ENCODE assay signal across 8 mouse cellular contexts in the genomic region with DNA sequence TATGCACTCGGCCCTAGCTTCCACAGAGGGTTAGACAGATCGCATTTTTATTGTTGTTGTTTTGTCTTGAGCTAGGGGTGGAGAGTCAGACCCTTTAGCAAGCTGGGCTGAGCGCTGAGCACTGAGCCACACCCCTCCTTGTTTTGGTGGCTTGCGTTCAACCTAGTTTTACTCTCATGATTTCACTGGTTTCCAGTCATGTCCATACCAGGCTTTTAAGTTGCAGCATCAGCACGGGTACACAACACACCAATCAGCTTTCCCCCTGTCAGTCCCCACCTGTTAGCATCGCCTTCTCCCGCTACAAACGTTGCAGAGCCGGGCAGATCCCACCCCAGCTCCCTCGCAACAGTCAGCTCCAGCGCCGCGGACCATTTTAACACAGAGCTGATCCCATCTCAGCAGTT. TPM values are rescaled to one million over a fixed set of nuclear protein-coding genes. Genes with fewer than 3 reads are reported as not detected.
DNase-seq lines count a peak whose midpoint lies in the region; ATAC-seq lines count a peak whose summit lies in the region.
"Had no signal": no experiment of that assay in that cellular context is flagged by ENCODE, and none has a peak within 500 bp of the region (broad histone marks: within the 10 kb centered on the region; RNA-seq: fewer than 3 reads in every experiment).

No protein-coding gene starts in this region.

- 0% methylated on average over 13 of the region's 13 CpGs for WGBS in neural tube, embryonic 11.5 days
- WGBS in embryonic facial prominence, embryonic 15.5 days: under 1% methylated on average over 13 of the region's 13 CpGs
- WGBS in limb, embryonic 15.5 days: under 1% methylated on average over 13 of the region's 13 CpGs
- WGBS in stomach, embryonic 14.5 days: under 1% methylated on average over 13 of the region's 13 CpGs

- ATAC-seq in neural tube, embryonic 11.5 days (ENCODE audit: insufficient read depth, low FRiP score, low TSS enrichment): no peak; the same call in 1 of the 2 replicates
- ATAC-seq in embryonic facial prominence, embryonic 15.5 days (ENCODE audit: insufficient number of reproducible peaks, low FRiP score, low TSS enrichment, low read depth): peak; percentile 36
- 0 out of 2 replicates have a peak, but pooled peaks have one; percentile 30 for ATAC-seq in limb, embryonic 15.5 days (ENCODE audit: insufficient number of reproducible peaks, low FRiP score, low TSS enrichment, low read depth)
- ATAC-seq in stomach, embryonic 14.5 days (ENCODE audit: insufficient number of reproducible peaks, insufficient read depth, low FRiP score, low read depth): peak; percentile 43; the same call in 1 of the 2 replicates
- no peak for ATAC-seq in frontal cortex, adult (ENCODE audit: low TSS enrichment)

- peak overlapping the region; percentile 52 for H3K4me2 ChIP-seq in neural tube, embryonic 11.5 days (ENCODE audit: low read depth)
- peak overlapping the region; percentile 88 for H3K4me2 ChIP-seq in embryonic facial prominence, embryonic 15.5 days (replicated peaks)
- peak overlapping the region; percentile 84 for H3K4me2 ChIP-seq in limb, embryonic 15.5 days
- H3K4me2 ChIP-seq in stomach, embryonic 14.5 days (replicated peaks; ENCODE audit: low read depth, low read length): peak overlapping the region; percentile 55

- peak overlapping the region; percentile 94 for H3K27ac ChIP-seq in neural tube, embryonic 11.5 days (ENCODE audit: low read depth, low read length)
- H3K27ac ChIP-seq in embryonic facial prominence, embryonic 15.5 days (replicated peaks): peak overlapping the region; percentile 97
- peak overlapping the region; percentile 96 for H3K27ac ChIP-seq in limb, embryonic 15.5 days
- H3K27ac ChIP-seq in stomach, embryonic 14.5 days (ENCODE audit: low read length): peak overlapping the region; percentile 98; the same call in 1 of the 2 replicates

- H3K9me3 ChIP-seq in neural tube, embryonic 11.5 days (ENCODE audit: control insufficient read depth, low read length): no peaks in the 10 kb centered on the region
- no peaks in the 10 kb centered on the region for H3K9me3 ChIP-seq in embryonic facial prominence, embryonic 15.5 days (replicated peaks)
- H3K9me3 ChIP-seq in limb, embryonic 15.5 days: no peaks in the 10 kb centered on the region
- H3K9me3 ChIP-seq in stomach, embryonic 14.5 days (ENCODE audit: control insufficient read depth, low read depth, low read length): no peaks in the 10 kb centered on the region

- no peaks in the 10 kb centered on the region for H3K4me1 ChIP-seq in neural tube, embryonic 11.5 days (ENCODE audit: control insufficient read depth, insufficient read depth, low read length)
- peaks cover 13% of the 10 kb centered on the region for H3K4me1 ChIP-seq in embryonic facial prominence, embryonic 15.5 days
- peaks cover 17% of the 10 kb centered on the region for H3K4me1 ChIP-seq in limb, embryonic 15.5 days
- peaks cover 4% of the 10 kb centered on the region; the same call in 1 of the 2 replicates for H3K4me1 ChIP-seq in stomach, embryonic 14.5 days (ENCODE audit: control insufficient read depth, insufficient read depth, low read length)

- no peaks in the 10 kb centered on the region for H3K27me3 ChIP-seq in neural tube, embryonic 11.5 days (ENCODE audit: control insufficient read depth, insufficient read depth, low read length)
- no peaks in the 10 kb centered on the region for H3K27me3 ChIP-seq in embryonic facial prominence, embryonic 15.5 days
- H3K27me3 ChIP-seq in limb, embryonic 15.5 days: no peaks in the 10 kb centered on the region
- no peaks in the 10 kb centered on the region for H3K27me3 ChIP-seq in stomach, embryonic 14.5 days (ENCODE audit: control insufficient read depth, insufficient read depth, low read length)

- no peak for DNase-seq in neural tube, embryonic 11.5 days (ENCODE audit: low spot score)
- DNase-seq in neural tube, embryonic 10.5 days (ENCODE audit: extremely low spot score, low spot score): no peak
- no peak for DNase-seq in right cerebral cortex, adult 18-20 months

- peak overlapping the region; percentile 62 for H3K4me3 ChIP-seq in neural tube, embryonic 11.5 days (ENCODE audit: low read depth, low read length)
- peak overlapping the region; percentile 72 for H3K4me3 ChIP-seq in embryonic facial prominence, embryonic 15.5 days (replicated peaks)
- H3K4me3 ChIP-seq in limb, embryonic 15.5 days: peak overlapping the region; percentile 69
- H3K4me3 ChIP-seq in stomach, embryonic 14.5 days (ENCODE audit: low read depth, low read length): peak overlapping the region; percentile 81

- peak overlapping the region; percentile 68 for H3K9ac ChIP-seq in neural tube, embryonic 11.5 days (ENCODE audit: low read length)
- H3K9ac ChIP-seq in embryonic facial prominence, embryonic 15.5 days: peak overlapping the region; percentile 59; the same call in 1 of the 2 replicates
- peak overlapping the region; percentile 58 for H3K9ac ChIP-seq in limb, embryonic 15.5 days
- H3K9ac ChIP-seq in stomach, embryonic 14.5 days (replicated peaks; ENCODE audit: low read depth, low read length): peak overlapping the region; percentile 57

- H3K36me3 ChIP-seq in neural tube, embryonic 11.5 days (ENCODE audit: control insufficient read depth, insufficient read depth, low read length): no peaks in the 10 kb centered on the region
- 0 out of 2 replicates have a peak, but pooled peaks cover 11% of the 10 kb centered on the region for H3K36me3 ChIP-seq in embryonic facial prominence, embryonic 15.5 days
- H3K36me3 ChIP-seq in limb, embryonic 15.5 days: no peaks in the 10 kb centered on the region
- peaks cover 5% of the 10 kb centered on the region; the same call in 1 of the 2 replicates for H3K36me3 ChIP-seq in stomach, embryonic 14.5 days (ENCODE audit: control insufficient read depth, insufficient read depth, low read length)

RNA-seq across cellular contexts. Expression of gene Ndc80, which starts 0.4 kb away (rescaled TPM):
- polyA plus RNA-seq in neural tube, embryonic 11.5 days (2014; fragmentation: Nextera tagmentation; extraction: Ambion mirVana): 51.2 and 54.7 TPM in 2 replicates
- 32.2 and 36.9 TPM in 2 replicates for polyA plus RNA-seq in embryonic facial prominence, embryonic 15.5 days (2015; fragmentation: Nextera tagmentation; extraction: Ambion mirVana)
- 36.7 and 38.8 TPM in 2 replicates for polyA plus RNA-seq in limb, embryonic 15.5 days (2015; fragmentation: Nextera tagmentation; extraction: Ambion mirVana)
- 42.9 and 44.4 TPM in 2 replicates for polyA plus RNA-seq in stomach, embryonic 14.5 days (2014; fragmentation: Nextera tagmentation; extraction: Ambion mirVana)

RNA-seq across cellular contexts. Expression of gene Spdya, which starts 25.6 kb away (rescaled TPM):
- 0.96 and 1.6 TPM in 2 replicates for polyA plus RNA-seq in neural tube, embryonic 11.5 days (2014; fragmentation: Nextera tagmentation; extraction: Ambion mirVana)
- 0.73 and 0.83 TPM in 2 replicates for polyA plus RNA-seq in embryonic facial prominence, embryonic 15.5 days (2015; fragmentation: Nextera tagmentation; extraction: Ambion mirVana)
- 0.88 and 1.1 TPM in 2 replicates for polyA plus RNA-seq in limb, embryonic 15.5 days (2015; fragmentation: Nextera tagmentation; extraction: Ambion mirVana)
- 1.3 and 1.5 TPM in 2 replicates for polyA plus RNA-seq in stomach, embryonic 14.5 days (2014; fragmentation: Nextera tagmentation; extraction: Ambion mirVana)
- polyA plus RNA-seq: large intestine, adult 2 months had no signal

RNA-seq across cellular contexts. Expression of gene Smchd1, which starts 51.2 kb away (rescaled TPM):
- polyA plus RNA-seq in neural tube, embryonic 11.5 days (2014; fragmentation: Nextera tagmentation; extraction: Ambion mirVana): 68.9 and 73.7 TPM in 2 replicates
- polyA plus RNA-seq in embryonic facial prominence, embryonic 15.5 days (2015; fragmentation: Nextera tagmentation; extraction: Ambion mirVana): 58.8 and 62.7 TPM in 2 replicates
- polyA plus RNA-seq in limb, embryonic 15.5 days (2015; fragmentation: Nextera tagmentation; extraction: Ambion mirVana): 50.8 and 53.3 TPM in 2 replicates
- 107 and 112 TPM in 2 replicates for polyA plus RNA-seq in stomach, embryonic 14.5 days (2014; fragmentation: Nextera tagmentation; extraction: Ambion mirVana)

Comparison
In these comparisons a context has a peak if more than half of its experiments do, and no peak if none do; other contexts are left out.
1. ATAC-seq: peak in embryonic facial prominence, embryonic 15.5 days (single experiment), limb, embryonic 15.5 days (single experiment) and stomach, embryonic 14.5 days (single experiment); none in neural tube, embryonic 11.5 days (single experiment) and frontal cortex, adult (single experiment).
2. Peak in every context shown above with its lines, with median percentiles within 50 percentile points of each other: H3K27ac ChIP-seq, H3K4me2 ChIP-seq, H3K4me3 ChIP-seq and H3K9ac ChIP-seq.